Mouse (Mus musculus) MEL (cell line): ENCODE data around the gene Znfx1. TPM values are rescaled to one million over a fixed set of nuclear protein-coding genes. Genes with fewer than 3 reads are reported as not detected.

Experiments
- polyA plus RNA-seq, 2 experiments: library from polyadenylated mRNA; stranded (reverse) in 1 of 2; unstranded in 1 of 2; fragments of >175 nt in 1 of 2; fragments of >200 nt in 1 of 2; gene quantifications; 2 replicates each; pipeline versions ENCODE4 v1.2.1 to v1.2.4; 2012; ENCODE audit warnings: low replicate concordance in 2 of 2, low read depth in 1 of 2; ENCODE audit not compliant: insufficient read length in 2 of 2, insufficient read depth in 1 of 2, missing spikeins in 1 of 2
- total RNA-seq: library from RNA; depleted of rRNA; stranded (reverse); fragments of 300-350 nt; gene quantifications from 2 replicates; pipeline ENCODE4 v1.2.3, GENCODE M21; 2012; rRNA removed

Gene Znfx1
- total and polyA plus RNA-seq, 3 experiments: 15.6 to 17.1 TPM; not detected in 1

Other genes with a start within 250 kb of the Znfx1 start
- gene Cse1l, start 157.0 kb downstream of the Znfx1 start, total RNA-seq: 93.3 and 99.9 TPM in 2 replicates
- 100 to 1,000 TPM in 1 of 2 experiments, 10 to 100 TPM in 1; 87.0 to 133 TPM for gene Cse1l, start 157.0 kb downstream of the Znfx1 start, polyA plus RNA-seq
- 14.3 and 15.1 TPM in 2 replicates for gene Stau1, start 66.7 kb downstream of the Znfx1 start, total RNA-seq
- 10 to 100 TPM in 1 of 2 experiments, not detected in 1; 48.1 TPM for gene Stau1, start 66.7 kb downstream of the Znfx1 start, polyA plus RNA-seq
- gene Ddx27, start 47.8 kb downstream of the Znfx1 start, total RNA-seq: 125 and 143 TPM in 2 replicates
- 100 to 1,000 TPM in 1 of 2 experiments, 10 to 100 TPM in 1; 61.7 to 181 TPM for gene Ddx27, start 47.8 kb downstream of the Znfx1 start, polyA plus RNA-seq
- 0.39 and 0.69 TPM in 2 replicates for gene Kcnb1, start 127.1 kb upstream of the Znfx1 start, total RNA-seq
- gene Kcnb1, start 127.1 kb upstream of the Znfx1 start, polyA plus RNA-seq: 1 to 10 TPM in 1 of 2 experiments, not detected in 1; 3.6 TPM
- 7.3 and 7.6 TPM in 2 replicates for gene Ptgis, start 177.6 kb upstream of the Znfx1 start, total RNA-seq
- 10 to 100 TPM in 1 of 2 experiments, not detected in 1; 12.7 TPM for gene Ptgis, start 177.6 kb upstream of the Znfx1 start, polyA plus RNA-seq